Mouse (Mus musculus): ENCODE results near the gene Rnf183.
A peak's percentile ranks its signal among the peaks of the same experiment; 100 is the strongest.
"Not testable (repeated sequence)": the region's sequence is repeated elsewhere in the genome, so short reads cannot be mapped to it uniquely, and the experiment has no call there.

Rnf183 gene

DNA sequence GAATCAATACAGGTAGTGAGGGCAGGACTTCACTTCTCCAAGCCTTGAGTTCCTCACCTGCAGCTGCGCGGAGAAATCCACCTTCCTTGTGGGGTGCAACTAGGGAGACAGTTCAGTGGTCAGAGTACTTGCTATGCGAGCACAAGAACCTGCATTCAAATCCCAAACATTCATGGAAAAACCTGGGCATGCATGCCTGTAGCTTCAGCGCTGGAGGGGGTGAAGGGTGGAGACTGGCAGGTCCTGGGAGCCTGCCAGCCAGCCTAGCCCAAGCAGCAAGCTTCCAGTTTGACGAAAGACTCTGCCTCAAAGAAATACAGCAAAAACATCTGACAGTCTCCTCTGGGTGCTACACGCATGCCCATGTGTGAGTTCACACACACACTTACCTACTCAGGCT lies at the start of gene Rnf183:
Gene Rnf183, minus strand, starts transcription at position 172 of the 400 bp plus-strand sequence.
- no peak for DNase-seq (ENCODE audit: low read depth)

DNA sequence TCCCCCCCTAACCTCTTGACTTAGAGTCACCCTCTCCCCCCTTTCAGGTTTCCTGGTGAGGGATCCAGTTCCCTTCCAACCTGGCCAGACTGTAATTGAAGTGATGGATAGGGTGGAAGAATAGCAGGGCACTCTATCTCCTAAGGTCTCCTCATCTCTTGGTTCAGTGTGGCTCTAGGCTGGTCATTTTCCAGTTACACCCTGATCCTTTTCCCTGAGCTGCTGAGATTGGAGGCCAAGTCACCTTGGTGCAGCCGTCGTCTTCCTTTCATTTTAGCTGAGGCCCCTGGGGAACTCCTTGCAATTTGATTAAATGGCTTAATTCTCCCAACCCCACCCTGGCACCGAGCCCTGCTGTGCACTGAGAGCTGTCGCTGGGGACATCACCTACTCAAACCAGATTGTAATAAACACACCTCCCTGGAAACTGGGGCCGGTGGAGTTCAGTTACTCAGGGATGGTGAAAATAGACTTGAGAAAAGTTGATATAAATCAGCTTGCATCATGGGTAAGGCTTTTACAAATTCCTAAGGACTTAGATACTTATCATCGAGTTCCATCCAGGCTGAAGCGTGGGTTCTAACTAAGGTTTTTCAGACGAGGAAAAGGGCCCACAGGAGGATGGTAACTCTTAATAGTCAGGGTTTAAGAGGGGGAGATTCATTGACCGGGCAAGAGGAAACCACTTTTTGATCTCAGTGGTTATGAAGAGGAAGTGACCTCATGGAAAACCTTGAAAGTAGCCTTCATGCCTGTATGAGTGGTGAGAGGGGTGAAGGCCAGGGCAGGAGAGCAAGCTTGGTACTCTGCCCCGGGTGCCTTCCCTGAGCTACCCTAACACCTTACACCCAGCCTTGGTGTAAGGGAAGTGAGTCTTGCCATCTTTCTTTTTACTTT lies 45.9 kb upstream of the Rnf183 start:
- no peak for DNase-seq (ENCODE audit: low read depth)

DNA sequence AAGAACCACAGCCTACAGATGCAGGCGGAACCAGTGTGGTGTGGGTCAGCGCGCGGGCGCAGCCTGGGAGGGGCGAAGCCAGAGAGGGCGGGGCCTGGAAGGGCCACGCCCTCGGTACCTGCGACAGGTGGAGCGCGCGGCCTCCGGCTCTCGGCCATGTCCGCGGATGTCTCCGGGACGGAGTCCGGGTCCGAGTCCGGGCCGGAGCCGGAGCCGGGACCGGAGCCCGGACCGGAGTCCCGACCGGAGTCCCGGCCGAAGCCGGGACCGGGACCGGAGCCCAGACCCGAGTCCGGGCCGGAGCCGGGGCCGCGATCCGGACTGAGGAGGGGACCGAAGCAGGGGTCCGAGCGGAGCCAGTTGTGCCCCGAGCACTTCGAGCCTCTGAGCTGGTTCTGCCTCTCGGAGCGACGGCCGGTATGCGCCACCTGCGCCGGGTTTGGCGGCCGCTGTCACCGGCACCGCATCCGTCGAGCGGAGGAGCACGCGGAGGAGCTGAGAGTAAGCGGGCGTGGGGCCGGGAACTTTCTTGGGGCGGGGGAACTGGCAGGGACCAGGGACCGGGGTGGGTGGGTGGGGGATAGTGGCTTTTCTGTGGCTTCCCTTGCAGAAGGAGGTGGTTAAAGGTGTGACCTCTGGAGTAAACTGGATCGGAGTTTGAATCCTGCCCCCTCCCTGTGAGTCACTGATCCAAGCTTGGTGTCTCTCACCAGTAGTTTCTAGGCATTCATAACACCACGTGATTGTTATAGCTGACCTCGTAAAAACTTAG lies 45.1 kb upstream of the Rnf183 start, which contains the start of gene Bspry:
Gene Bspry, plus strand, starts transcription at position 117 of the 772 bp plus-strand sequence.
- DNase-seq (ENCODE audit: low read depth) = no peak

DNA sequence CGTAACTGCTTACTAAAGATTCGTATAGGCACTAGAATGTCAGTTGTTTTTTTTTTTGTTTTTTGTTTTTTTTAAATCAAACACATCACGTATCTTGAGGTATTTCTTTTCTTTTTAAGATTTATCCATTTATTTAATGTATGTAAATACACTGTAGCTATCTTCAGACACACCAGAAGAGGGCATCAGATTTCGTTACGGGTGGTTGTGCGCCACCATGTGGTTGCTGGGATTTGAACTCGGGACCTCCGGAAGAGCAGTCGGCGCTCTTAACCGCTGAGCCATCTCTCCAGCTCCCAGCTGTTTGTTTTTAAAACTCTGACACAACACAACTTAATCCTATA lies 44.5 kb upstream of the Rnf183 start:
- not testable (repeated sequence) for DNase-seq (ENCODE audit: low read depth)

DNA sequence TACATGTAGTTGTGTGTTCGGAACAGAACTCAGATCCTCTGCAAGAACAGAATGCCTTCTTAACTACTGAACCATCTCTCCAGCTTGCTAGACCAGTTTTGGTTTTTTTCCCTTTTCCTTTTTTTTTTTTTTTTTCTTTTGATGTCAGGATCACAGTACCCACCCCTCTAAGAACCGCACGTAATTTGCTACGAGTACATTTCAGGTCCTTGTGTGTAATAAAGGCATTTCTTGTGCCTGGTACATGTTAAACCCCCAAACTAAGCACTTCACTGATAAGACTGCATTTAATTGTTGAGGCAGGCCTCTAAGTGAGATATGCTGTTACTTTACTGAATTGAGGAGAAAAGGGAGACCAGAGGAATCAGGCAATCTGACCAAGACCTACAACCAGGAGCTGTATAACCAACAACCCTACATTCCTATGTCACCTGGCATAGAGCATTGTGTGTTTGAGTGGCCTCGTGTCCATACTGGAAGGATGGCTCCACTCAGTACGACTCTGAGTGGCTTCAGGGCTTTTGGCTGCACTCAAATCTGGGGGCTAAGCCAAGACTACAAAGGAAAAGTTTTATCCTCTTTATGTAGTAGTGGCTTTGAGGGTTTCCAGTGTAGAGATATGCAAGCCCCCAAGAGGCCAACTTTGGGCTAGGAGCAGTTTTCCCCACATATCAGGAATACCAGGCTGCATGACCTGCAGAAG lies 42.6 kb upstream of the Rnf183 start:
- DNase-seq (ENCODE audit: low read depth) = no peak

DNA sequence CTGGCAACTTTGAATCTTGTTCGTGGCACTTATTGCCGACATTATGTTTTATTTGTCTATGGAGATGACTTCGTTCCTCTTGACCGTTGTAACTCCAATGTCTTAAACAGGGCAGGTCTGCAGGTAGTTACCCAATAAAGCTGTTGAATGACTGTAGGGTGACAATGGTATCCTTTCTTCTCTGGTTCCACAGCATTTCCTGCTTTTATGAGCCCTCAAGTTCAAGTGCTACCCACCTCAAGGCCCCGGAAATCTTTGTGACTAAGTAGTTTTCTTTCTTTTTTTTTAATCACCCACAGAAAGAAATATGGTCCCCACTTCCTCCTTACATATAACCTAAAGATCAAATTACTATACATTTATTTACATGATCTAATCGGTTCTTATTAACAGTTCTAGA lies 40.7 kb upstream of the Rnf183 start:
- DNase-seq (ENCODE audit: low read depth) = no peak

DNA sequence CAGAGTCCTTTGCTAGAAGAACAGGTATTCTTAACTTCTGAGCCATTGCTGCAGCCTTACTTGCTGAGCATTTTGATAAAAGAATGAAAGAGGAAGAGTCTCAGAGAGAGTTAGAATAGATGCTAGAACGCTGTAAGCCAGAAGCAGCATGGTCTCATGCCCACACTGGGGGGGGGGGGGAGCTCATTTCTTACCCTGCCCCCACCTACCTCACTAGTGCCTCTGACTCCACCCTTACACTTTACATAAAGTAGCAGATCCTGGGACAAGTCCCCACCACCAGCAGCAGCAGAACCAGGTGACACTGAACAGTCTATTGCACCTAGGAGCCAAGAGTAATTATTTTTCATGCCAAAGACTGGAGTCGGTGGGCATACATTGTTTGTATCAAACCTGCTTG lies 40.1 kb upstream of the Rnf183 start:
- no peak for DNase-seq (ENCODE audit: low read depth)

DNA sequence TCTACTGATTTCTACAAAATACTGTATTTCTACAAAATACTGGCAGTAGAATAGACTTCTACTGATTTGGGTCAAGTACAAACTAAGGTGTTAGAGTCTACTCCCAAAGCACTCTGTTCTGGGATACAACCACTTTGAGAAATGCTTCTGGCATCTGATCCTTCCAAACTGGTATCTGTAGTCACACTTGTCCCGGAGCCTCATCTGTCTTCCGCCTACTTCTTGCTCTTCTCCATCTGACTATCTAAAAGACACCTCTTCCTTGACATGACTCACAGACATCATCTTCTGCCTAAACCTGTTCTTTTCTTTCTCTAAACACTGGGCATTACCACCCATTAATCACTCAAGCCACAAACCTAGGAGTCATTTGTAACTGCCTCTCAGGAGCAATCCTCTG lies 37.0 kb upstream of the Rnf183 start:
- DNase-seq (ENCODE audit: low read depth) = no peak

DNA sequence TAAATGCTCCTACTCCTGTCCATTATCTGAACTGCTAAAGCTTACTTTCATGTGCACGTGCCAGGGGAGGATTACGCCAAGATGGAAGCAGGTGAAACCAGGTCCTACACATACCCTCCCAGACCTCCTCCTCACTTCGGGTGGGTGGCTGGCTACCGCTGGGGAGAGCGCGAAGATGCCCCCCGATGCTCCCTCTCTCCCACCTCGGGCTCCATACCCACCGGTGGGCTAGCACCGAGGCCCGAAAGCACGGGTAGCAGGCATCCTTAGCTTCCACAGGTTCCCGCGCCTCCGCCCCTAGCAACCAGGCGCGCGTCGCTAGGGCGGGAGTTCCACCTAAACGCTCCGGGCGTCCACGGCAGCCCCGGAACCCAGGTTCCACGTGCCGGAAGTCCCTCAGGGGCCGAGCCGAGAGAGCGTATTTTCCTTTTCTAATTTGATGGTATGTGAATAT lies 35.6 kb upstream of the Rnf183 start, which contains the start of gene Wdr31:
Gene Wdr31, minus strand, starts transcription at position 299 of the 454 bp plus-strand sequence.
- DNase-seq (ENCODE audit: low read depth) = peak; percentile 58

DNA sequence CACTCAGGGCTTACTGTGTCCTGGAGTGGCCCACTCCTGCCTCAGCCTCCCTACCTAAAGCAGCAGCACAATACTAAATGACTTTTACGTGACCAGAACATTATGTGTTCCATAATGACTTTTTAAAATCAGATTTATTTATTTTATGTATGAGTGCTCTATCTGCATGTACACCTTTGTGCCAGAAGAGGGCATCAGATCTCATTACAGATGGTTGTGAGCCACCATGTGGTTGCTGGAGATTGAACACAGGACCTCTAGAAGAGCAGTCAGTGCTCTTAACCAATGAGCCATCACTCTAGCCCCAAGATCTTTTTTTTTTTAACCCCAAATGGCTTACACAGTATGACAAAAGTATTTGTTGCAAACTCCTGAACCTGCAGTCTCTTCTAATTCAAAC lies 33.1 kb upstream of the Rnf183 start:
- DNase-seq (ENCODE audit: low read depth) = no peak

DNA sequence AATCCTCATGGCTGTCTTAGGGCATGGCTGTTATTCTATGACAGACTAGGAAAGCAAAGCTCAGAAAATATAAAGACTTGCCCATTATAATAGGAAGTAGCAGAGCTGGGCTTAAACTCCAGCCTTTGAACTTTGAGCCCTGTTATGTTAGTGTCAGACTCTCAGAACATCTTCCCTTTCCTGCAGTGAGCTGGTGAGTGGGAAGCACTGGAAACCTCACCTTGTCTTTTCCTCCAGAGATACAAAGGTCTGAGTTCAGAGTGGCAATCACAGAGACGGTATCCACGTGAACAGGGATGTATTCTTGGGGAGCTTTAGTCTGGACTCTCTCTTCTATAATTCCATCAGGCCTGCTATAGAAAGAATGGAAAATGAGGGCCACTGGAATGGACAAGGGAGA lies 28.1 kb upstream of the Rnf183 start:
- no peak for DNase-seq (ENCODE audit: low read depth)

DNA sequence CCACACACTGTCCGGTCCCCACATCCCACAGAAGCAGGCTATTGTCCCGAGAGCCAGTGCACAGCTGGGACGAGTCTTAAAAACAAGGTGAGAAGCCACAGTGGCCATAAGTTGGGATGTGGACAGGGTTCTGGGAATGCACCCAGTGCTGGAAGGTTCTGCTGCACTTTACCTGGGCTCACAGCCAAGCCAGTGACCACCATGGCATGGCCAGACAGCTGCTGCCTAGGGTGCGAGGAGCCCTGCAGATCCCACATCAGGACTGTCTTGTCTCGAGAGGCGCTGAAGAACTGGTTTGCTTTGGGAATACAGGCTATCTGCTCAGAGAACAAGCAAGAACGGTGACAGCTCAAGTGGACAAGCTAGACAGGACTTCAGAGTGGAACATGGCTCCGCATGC lies 25.3 kb upstream of the Rnf183 start:
- no peak for DNase-seq (ENCODE audit: low read depth)

DNA sequence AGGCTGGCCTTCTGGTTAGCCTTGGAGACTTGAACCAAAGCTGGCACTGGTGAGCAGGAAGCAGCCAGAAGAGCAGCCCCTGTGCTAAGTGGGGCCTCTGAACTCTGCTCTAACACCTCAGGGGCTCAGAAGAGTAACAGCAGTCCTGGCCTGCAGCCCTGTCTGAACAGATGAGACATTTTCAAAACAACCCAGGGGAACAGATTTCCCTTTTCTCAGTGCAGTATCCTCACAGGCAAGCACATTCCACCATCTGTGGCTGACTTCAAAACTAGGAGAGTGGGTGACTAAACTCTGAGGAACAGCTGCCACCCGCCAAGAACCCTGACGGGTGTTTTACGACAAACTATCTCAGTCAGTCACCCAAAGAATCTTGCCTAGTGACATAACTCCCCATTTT lies 24.0 kb upstream of the Rnf183 start:
- no peak for DNase-seq (ENCODE audit: low read depth)

DNA sequence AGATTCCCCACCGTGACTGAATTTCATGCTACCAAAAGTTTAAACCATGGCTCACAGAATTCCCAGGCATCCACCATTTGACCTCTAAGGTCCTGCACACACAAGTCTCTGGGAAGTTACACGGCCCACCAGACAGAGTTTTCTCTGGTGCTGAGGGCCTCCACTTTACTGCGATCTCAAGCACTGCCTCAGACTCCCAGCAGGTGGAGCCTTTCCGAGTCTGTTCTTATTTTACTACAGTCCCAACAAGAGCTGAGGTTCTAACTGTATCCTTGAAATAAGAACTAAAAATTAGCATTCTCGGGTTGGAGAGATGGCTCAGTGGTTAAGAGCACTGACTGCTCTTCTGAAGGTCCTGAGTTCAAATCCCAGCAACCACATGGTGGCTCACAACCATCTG lies 19.9 kb upstream of the Rnf183 start:
- DNase-seq (ENCODE audit: low read depth) = no peak

DNA sequence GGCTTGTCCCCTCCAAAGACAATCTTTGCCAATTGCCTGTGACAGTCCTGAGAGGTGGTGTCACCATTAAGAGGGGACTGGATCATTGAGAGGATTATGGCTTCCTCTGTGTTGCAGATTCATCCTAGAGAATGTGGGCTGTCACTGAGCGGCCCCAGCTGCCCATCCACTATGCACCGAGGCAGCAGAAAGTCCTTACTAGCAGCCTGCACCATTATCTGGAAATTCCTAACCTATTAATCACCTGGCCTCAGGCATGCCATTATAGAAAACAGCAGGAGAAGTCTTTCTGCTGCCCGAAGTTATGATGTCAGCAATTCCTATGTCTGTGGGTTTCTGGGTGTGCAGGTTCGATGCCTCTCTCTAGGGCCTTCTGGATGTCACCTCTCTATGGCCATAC lies 5.9 kb upstream of the Rnf183 start:
- DNase-seq (ENCODE audit: low read depth) = no peak

DNA sequence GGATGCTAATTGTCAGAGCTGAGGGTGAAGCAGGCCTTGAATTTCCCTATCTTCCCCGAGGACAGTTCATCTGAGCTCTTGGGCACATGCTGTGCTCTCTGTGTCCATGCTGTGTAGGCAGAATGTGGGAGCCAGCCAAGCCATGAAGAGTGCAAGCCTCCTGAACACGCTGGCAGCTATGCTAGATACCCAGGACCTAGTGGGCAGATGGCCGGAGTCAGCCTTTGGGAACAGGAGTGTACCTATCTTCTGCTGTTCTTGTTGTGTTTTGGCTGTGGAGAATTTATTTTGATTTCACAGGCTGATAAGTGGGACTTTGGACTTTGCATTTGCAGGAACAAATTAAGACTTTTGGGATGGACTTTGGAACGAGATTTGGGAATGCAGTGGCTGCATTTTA lies 5.5 kb upstream of the Rnf183 start:
- no peak for DNase-seq (ENCODE audit: low read depth)

DNA sequence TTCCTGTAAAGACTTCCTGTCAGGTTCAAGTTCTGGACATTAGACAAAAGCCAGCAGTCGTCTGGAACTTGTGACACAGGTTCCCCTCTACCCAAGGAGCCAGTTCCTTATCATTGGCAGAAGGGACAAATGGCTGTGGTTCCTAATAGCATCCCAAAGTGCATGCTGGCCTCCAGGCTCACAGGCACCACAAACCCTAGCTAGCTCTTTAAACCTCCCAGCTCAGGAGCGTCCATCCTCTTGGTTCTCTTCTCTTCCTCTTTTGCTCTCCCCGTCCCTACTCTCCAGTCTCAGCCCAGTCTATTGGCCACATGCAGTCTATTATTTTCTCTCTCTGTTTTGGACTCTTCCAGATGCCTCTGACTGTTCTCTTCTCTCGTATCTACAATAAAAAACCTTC lies 4.7 kb upstream of the Rnf183 start:
- DNase-seq (ENCODE audit: low read depth) = no peak

DNA sequence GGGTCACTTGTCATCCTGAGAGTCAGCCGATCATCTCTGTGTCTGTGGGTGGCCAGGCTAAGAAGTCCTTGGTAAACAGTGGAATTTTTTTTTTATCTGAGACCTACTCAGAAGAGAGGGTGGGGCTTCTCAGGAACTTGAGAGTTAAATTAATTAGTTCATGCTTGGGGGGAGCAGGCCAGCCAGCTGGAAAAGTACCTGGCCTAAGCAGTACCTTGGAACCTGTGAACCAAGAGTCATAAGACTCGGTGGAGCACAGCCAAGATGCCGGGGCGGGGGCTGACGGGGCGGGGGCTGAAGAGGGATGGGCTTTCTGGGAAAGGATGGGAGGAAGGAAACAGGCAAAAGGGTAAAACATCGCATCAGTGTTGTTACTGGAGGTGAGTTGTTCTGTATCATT lies 2.8 kb upstream of the Rnf183 start:
- no peak for DNase-seq (ENCODE audit: low read depth)

DNA sequence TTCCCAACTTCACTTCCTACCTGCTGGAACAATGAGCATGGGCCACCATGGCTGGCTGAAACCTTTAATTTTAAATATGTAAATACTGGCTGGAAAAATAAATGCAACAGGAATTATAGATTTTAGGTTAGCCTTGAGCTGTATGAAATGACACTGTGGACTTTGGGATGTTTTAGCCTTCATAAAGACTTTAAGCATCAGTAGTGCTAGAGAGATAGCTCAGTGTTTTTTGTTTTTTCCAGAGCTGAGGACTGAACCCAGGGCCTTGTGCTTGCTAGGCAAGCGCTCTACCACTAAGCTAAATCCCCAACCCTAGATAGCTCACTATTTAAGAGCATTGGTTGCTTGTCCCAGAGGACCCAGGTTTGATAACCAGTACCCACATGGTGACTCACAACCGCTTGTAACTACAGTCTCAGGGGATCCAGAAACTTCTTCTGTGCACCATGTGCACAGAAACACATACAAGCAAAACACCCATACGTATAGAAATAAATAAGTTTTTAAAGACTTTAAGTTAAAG lies 2.3 kb upstream of the Rnf183 start:
- DNase-seq (ENCODE audit: low read depth) = no peak

DNA sequence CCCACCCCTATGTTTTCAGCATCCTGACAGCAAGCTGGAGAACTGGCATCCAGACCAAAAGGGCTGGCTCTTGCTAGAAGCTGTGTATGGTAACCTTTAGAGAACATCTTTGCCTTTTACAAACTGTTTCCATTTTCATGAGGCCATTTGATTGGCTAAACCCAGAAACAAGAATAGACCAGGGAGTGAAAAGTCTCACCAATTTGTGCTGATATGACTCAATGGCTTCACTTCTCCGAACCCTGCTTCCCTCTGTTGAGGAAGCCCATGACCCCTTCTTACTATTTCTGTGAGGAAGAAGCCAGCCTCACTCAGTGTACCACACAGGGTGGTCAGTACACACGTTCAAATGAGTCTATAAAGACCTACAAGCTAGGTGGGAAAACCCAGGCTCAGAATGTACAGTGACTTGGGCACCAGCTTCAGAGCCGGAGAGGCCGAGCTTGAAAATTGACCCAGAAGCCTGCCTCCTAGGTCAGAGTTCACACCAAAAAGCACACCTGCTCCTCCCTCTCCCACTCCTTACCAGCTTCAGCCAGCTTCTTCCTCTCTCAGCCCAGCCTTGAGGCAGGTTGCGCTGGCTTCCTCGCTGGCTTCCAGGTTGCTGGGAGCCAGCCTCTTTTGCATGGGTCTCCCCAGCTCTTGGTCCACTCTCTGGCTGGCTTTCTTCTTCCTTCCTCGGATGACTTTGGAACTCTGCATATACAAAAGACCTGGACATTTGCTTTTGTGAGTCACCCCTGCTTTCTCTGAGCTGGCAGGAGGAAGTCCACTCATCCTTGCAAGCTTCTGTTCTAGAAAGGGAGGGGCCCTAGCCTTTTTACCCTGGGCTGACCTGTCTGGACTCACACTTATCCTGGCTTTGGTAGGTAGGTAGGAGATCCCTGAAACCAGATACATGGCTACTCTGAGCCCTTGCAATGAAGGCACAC lies 847 bp downstream of the Rnf183 start:
- no peak for DNase-seq (ENCODE audit: low read depth)

DNA sequence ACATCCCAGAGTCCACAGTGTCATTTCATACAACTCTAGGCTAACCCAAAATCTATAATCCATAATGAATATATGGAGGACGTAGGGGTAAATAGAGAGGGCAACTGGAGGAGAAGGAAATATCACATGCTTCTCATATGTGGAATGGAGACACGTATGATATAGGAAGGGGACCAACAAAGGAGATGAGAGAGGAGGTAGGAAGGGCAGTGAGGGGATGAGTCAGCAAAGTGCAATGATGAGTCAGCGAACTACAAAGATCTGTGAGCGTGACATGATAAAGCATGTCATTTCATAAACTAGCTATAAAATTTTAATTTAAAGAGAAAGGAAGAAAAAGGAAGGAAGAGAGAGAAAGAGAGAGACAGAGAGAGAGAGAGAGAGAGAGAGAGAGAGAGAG lies 3.5 kb downstream of the Rnf183 start:
- no peak for DNase-seq (ENCODE audit: low read depth)
